In genomic region chr12:24754693-24755092, GRCm38 (mm10) we compare ENCODE assay signal across 15 mouse cellular contexts. TPM values are rescaled to one million over a fixed set of nuclear protein-coding genes. Genes with fewer than 3 reads are reported as not detected.
DNase-seq lines count a peak whose midpoint lies in the region; ATAC-seq and TF ChIP-seq lines count a peak whose summit lies in the region.
"Had no signal": no experiment of that assay in that cellular context is flagged by ENCODE, and none has a peak within 500 bp of the region (broad histone marks: within the 10 kb centered on the region; RNA-seq: fewer than 3 reads in every experiment).

No protein-coding gene starts in this region.

- TF ChIP-seq CTCF in layer of hippocampus, adult 2 months (conservative IDR thresholded peaks at IDR 0.05) = no peak

- peak; percentile 8 for DNase-seq in cerebellum, adult 11-12 months
- peak; percentile 24 to 27 for DNase-seq in layer of hippocampus, postnatal 10 days (ENCODE audit: low spot score in 2 of 2)
- DNase-seq in layer of hippocampus, adult 2 months (ENCODE audit: low spot score in 2 of 2) = no peak
- peak; percentile 61 to 73 for DNase-seq in cerebellum, postnatal 10 days
- DNase-seq in lung, postnatal 10 days = peak; percentile 68
- DNase-seq in frontal cortex, postnatal 14 days (ENCODE audit: low spot score in 2 of 2) = no peak
- DNase-seq: heart, postnatal 10 days; layer of hippocampus, postnatal 36 days had no signal

- H3K9ac ChIP-seq in intestine, embryonic 15.5 days = no peak overlapping the region
- H3K9ac ChIP-seq: embryonic facial prominence, embryonic 13.5 days; liver, embryonic 14.5 days had no signal

- WGBS in intestine, embryonic 15.5 days = 64% methylated on average over 5 of the region's 5 CpGs

- no peak for ATAC-seq in cerebellum, adult (ENCODE audit: insufficient number of reproducible peaks, low FRiP score, low TSS enrichment)
- no peak for ATAC-seq in intestine, embryonic 15.5 days
- ATAC-seq: intestine, postnatal 0 days; Patski had no signal

- no peak overlapping the region for H3K4me3 ChIP-seq in layer of hippocampus, adult 2 months
- no peak overlapping the region for H3K4me3 ChIP-seq in intestine, embryonic 15.5 days (replicated peaks)
- H3K4me3 ChIP-seq: embryonic facial prominence, embryonic 13.5 days; forebrain, embryonic 10.5 days had no signal

- no peaks in the 10 kb centered on the region for H3K36me3 ChIP-seq in intestine, embryonic 15.5 days
- H3K36me3 ChIP-seq: embryonic facial prominence, embryonic 13.5 days; forebrain, embryonic 10.5 days had no signal

- 0 out of 2 replicates have a peak, but pooled peaks cover 3% of the 10 kb centered on the region for H3K4me1 ChIP-seq in intestine, embryonic 15.5 days (replicated peaks)

- no peak overlapping the region for H3K4me2 ChIP-seq in intestine, embryonic 15.5 days (replicated peaks)
- H3K4me2 ChIP-seq: embryonic facial prominence, embryonic 13.5 days had no signal

- H3K27me3 ChIP-seq in intestine, embryonic 15.5 days (replicated peaks) = no peaks in the 10 kb centered on the region
- H3K27me3 ChIP-seq: embryonic facial prominence, embryonic 13.5 days; Patski had no signal

- H3K27ac ChIP-seq in layer of hippocampus, adult 2 months = no peak overlapping the region
- no peak overlapping the region for H3K27ac ChIP-seq in intestine, embryonic 15.5 days
- H3K27ac ChIP-seq: embryonic facial prominence, embryonic 13.5 days; forebrain, embryonic 10.5 days; liver, embryonic 14.5 days had no signal

- no peaks in the 10 kb centered on the region for H3K9me3 ChIP-seq in intestine, embryonic 15.5 days
- H3K9me3 ChIP-seq: embryonic facial prominence, embryonic 13.5 days; forebrain, embryonic 10.5 days had no signal

RNA-seq across cellular contexts. Expression of gene Rrm2, which starts 46.7 kb away (rescaled TPM):
- 10 to 100 TPM; 12.4 to 15.1 TPM for total RNA-seq in layer of hippocampus, postnatal 10 days (2021)
- total RNA-seq in layer of hippocampus, adult 2 months (2021) = 1 to 10 TPM; 2.0 to 2.2 TPM
- polyA plus RNA-seq in intestine, embryonic 15.5 days (2015; fragmentation: Nextera tagmentation; extraction: Ambion mirVana) = 161 and 178 TPM in 2 replicates

Comparison
In these comparisons a context has a peak if more than half of its experiments do, and no peak if none do; other contexts are left out.
1. DNase-seq: peak in cerebellum, adult 11-12 months (single experiment), layer of hippocampus, postnatal 10 days (2 of 2), cerebellum, postnatal 10 days (2 of 2) and lung, postnatal 10 days (single experiment); none in layer of hippocampus, adult 2 months (0 of 2) and frontal cortex, postnatal 14 days (0 of 2).
2. RNA of gene Rrm2, which starts 46.7 kb away (total RNA-seq): 12.4 to 15.1 TPM in layer of hippocampus, postnatal 10 days; 2.0 to 2.2 TPM in layer of hippocampus, adult 2 months; every median in the first group is over 4 times any median in the second.